Mouse (Mus musculus): Measurements from ENCODE around the gene H2afy2. TPM values are rescaled to one million over a fixed set of nuclear protein-coding genes. Genes with fewer than 3 reads are reported as not detected.

Gene H2afy2
- total RNA-seq, 2 experiments from 2014 or later: 0.52 to 1.0 TPM

- intact Hi-C loops (cut with DNase I): no loop called here
- DNase-seq: no peak
Measured at GRCm38 (mm10) chr10:61693563-61693962, 90.4 kb downstream of the H2afy2 start.

GRCm38 (mm10) chr10:61689405-61689804 is 94.5 kb downstream of the H2afy2 start:
- no peak for DNase-seq

More at GRCm38 (mm10) chr10:61689405-61689804, 94.5 kb downstream of the H2afy2 start:
- intact Hi-C loops (cut with DNase I): no loop called here

Small RNA genes within 50 kb of the gene (microRNA-seq; reads per million reads assigned to microRNA genes)
- gene Mir5108: 0 reads per million in 2 experiments

Other genes with a start within 250 kb of the H2afy2 start
- not detected for gene Npffr1, start 188.7 kb downstream of the H2afy2 start, total RNA-seq (2021)
- 10 to 100 TPM; 48.9 to 54.0 TPM for gene Ppa1, start 135.6 kb downstream of the H2afy2 start, total RNA-seq (2021)
- 100 to 1,000 TPM; 102 to 112 TPM for gene Sar1a, start 103.8 kb downstream of the H2afy2 start, total RNA-seq (2021)
- gene Tysnd1, start 88.6 kb downstream of the H2afy2 start, total RNA-seq (2021): 10 to 100 TPM in 1 of 2 experiments, 1 to 10 TPM in 1; 10.0 to 10.7 TPM
- gene Aifm2, start 68.9 kb downstream of the H2afy2 start, total RNA-seq (2021): 10 to 100 TPM; 12.5 to 17.2 TPM
- 1 to 10 TPM; 1.0 to 1.3 TPM for gene Col13a1, start 195.0 kb upstream of the H2afy2 start, total RNA-seq (2021)

All from gastrocnemius, postnatal 36 days (tissue).